Mouse (Mus musculus) layer of hippocampus, postnatal 10 days (tissue): ENCODE measurements around the gene BC052040. TPM values are rescaled to one million over a fixed set of nuclear protein-coding genes. Genes with fewer than 3 reads are reported as not detected.

ENCODE experiments used
- DNase-seq, 2 experiments: peaks; one replicate each; pipeline ENCODE4 v3.0.0; 2021; ENCODE audit warnings: low spot score in 2 of 2
- long read RNA-seq: library from polyadenylated mRNA; stranded (forward); transcript quantifications from one replicate; pipeline ENCODE4 v2.0.0, GENCODE M21; 2023
- total RNA-seq, 2 experiments: library from RNA; stranded (reverse); gene quantifications; 2 replicates each; pipeline ENCODE4 v1.2.3; 2021

Gene BC052040
- 1 to 10 TPM; 7.0 to 7.4 TPM for total RNA-seq
- long read RNA-seq, transcript BC052040-201 (11 exons, 2,735 nt), result major isoform, 5 of 9 reads
- long read RNA-seq, partial matches to known transcripts, result 1 of 9 reads
- long read RNA-seq, other reads (novel, unspliced or antisense), result 3 of 9 reads

GRCm38 (mm10) chr2:115581241-115581988, at the start of gene BC052040:
Gene BC052040 (plus strand): TSS chr2:115581716.
- peak; percentile 86 to 88 for DNase-seq

GRCm38 (mm10) chr2:115538009-115538690, 43.4 kb upstream of the BC052040 start:
- no peak for DNase-seq

GRCm38 (mm10) chr2:115538691-115539283, 42.7 kb upstream of the BC052040 start:
- no peak for DNase-seq

GRCm38 (mm10) chr2:115539731-115540130, 41.8 kb upstream of the BC052040 start:
- no peak for DNase-seq

GRCm38 (mm10) chr2:115542401-115543123, 39.0 kb upstream of the BC052040 start:
- no peak for DNase-seq

- DNase-seq, result no peak
Observed at GRCm38 (mm10) chr2:115543212-115543611, 38.3 kb upstream of the BC052040 start.

- no peak for DNase-seq
Observed at GRCm38 (mm10) chr2:115551901-115552300, 29.6 kb upstream of the BC052040 start.

GRCm38 (mm10) chr2:115562155-115562827, 19.2 kb upstream of the BC052040 start:
- no peak for DNase-seq

- no peak for DNase-seq
Observed at GRCm38 (mm10) chr2:115563436-115564093, 18.0 kb upstream of the BC052040 start.

GRCm38 (mm10) chr2:115571996-115572395, 9.5 kb upstream of the BC052040 start:
- no peak for DNase-seq

- DNase-seq, result no peak
Observed at GRCm38 (mm10) chr2:115574802-115575201, 6.7 kb upstream of the BC052040 start.

GRCm38 (mm10) chr2:115579171-115579900, 2.2 kb upstream of the BC052040 start:
- DNase-seq, result no peak

- no peak for DNase-seq
Observed at GRCm38 (mm10) chr2:115579976-115580375, 1.5 kb upstream of the BC052040 start.

- DNase-seq, result peak in 1 of 2 experiments; percentile 18
Observed at GRCm38 (mm10) chr2:115581989-115582608, 583 bp downstream of the BC052040 start.

GRCm38 (mm10) chr2:115583776-115584175, 2.3 kb downstream of the BC052040 start:
- no peak for DNase-seq

- no peak for DNase-seq
Observed at GRCm38 (mm10) chr2:115590602-115591001, 9.1 kb downstream of the BC052040 start.

- peak; percentile 40 to 48 for DNase-seq
Observed at GRCm38 (mm10) chr2:115592651-115593119, 11.2 kb downstream of the BC052040 start.

GRCm38 (mm10) chr2:115597017-115597416, 15.5 kb downstream of the BC052040 start:
- DNase-seq, result no peak

- DNase-seq, result no peak
Observed at GRCm38 (mm10) chr2:115598266-115598665, 16.8 kb downstream of the BC052040 start.
